Mouse (Mus musculus) right cerebral cortex, adult 2 months (tissue): ENCODE results near the gene Erf.
A peak's percentile ranks its signal among the peaks of the same experiment; 100 is the strongest.

Experiments
- DNase-seq, 2 experiments: peaks; one replicate each; pipeline ENCODE4 v3.0.0; 2021 to 2022; ENCODE audit warnings: low spot score in 2 of 2

The Erf gene

DNA sequence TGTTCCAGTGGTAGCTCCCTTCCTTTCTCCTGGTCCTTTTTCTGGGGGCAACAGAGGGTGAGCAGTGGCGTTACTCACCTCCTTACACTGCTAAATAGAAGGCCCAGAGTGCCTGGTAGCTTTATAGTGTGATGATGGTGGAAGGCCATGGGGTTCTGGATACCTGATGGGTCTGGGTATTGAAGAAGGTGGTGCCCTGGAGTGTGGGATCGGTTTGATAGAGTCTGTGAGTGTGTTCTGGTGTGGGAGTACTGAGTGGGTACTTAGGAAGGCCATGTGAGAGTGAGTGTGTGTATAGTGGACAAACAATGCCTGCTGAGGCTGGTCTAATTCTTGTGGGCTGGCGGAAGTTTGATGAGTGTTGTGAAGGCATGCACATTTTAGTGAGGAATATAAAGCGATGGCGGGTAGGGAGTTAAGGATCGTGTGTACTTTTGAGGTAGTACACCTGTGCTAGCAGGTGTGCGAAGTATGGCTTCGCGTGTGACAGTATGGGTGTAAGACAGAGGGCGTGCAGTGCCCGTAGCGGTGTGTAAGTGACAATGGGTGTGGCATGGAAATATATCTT, 30.7 kb upstream of the Erf start:
- no peak for DNase-seq

DNA sequence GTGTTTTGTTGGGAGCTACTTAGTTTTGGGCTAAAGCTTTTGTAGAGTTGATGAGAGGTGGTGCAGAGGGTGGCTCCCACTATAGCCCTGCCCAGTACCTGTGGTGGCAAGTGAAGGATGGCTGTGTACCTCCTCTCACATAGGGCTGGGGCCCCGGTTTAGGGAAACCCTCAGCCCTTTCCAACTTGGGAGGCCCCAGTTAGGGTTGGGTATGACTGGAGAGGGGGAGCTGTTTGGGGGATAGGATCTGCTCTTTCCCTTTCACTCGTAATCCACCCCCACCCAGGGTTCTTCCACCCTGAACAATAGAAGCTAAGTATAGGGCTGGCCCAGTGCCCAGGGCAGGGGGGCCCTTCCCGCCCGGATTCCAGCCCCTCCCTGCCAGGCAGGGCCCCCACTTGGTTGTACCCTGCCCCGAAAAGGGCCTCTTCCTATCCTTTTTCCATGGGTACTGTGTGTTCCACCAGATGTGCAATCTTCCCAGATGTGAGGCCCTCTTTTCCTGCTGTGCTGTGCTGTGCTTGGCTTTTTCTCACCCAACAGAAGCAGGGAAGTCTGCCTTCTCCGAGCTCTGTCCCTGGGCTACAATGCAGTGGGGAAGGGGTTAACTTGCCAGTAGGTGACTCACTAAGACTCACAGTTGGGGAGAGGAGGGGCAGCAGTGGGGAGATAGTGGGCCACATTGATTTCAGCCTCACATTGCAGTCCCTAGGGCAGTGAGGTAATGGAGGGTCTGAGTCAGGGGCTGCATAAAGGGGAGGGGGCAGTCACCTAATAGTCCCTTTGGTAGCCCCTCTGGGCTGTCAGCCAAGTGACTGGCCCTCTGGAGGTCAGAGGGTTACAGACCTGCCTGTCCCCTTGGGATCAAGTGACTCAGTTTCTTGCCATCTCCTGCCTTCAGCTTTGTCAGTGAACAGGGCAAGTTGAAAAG, 29.6 kb upstream of the Erf start:
- peak in 1 of 2 experiments; percentile 50 for DNase-seq

DNA sequence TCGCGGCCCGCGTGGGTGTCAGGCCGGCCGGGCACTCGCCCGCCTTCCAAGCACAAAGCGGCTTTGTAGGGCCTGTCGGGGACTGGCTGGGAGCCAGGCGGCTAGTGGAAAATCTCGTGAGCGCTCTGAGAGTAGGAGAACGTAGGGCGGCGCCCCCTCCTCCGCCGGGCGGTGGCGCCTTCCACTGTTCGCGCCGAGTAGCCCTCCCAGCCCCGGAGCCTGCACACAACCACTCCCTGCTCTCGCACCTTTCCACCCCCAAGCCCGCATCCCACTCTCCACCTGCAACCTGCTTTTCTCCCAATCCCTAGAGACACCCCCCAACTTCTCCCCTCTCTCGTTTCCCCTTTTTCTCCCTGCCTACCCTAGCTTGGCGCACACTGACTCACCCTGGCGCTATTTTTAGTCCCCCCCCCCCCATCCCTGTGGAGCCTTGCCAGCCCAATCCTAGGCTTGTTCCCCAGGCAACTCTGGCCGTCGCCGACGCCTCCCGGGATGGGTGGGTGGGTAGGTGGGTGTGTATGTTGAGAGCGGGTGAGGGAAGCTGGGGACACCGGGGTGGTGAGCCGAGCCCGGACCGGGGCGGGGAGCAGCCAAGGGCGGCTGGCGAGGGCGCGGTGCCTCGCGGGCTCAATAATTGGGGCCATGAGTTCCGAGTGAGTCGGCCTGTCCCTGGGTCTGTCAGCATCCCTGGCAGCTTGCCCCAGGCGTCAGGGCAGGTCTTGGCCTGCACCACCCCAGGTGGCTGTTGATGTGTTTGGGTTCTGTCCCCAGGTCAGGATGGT, 28.7 kb upstream of the Erf start:
- DNase-seq: peak; percentile 90 to 93

DNA sequence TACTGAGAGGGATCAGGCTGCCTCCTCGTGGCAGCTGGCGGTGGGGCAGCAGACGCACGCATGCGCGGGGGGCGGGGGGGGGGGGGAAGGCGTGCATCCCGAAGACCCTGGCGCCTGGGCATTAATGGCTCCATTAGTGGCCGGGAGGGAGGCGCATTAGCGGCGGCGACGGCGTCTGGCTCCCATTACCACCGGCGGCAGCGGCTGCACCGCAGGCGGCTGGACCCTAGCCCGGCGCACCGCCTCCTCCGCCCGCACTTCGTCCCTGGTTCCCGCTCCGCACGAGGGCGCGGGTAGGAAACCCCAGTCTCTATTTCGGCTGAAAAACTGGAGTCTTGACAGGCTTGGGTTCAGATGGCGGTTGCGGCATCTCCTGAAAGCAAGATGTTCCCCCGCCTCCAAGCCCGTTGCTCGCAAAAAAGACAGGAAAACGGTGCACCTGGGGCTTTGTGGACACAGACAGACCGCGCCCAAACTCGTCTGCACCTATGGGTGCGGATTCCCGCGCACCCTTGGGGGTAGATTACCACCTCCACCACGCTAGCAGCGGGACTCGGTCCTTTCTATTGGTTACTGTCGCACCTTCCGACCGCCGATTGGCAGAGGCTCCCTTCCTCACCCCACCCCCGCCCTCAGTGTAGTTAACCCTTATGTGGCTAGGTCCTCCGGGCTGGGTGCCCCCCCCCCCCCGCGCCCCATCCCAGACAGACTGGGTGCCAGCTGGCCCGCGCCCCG, 27.9 kb upstream of the Erf start:
- DNase-seq: peak; percentile 82 to 84

DNA sequence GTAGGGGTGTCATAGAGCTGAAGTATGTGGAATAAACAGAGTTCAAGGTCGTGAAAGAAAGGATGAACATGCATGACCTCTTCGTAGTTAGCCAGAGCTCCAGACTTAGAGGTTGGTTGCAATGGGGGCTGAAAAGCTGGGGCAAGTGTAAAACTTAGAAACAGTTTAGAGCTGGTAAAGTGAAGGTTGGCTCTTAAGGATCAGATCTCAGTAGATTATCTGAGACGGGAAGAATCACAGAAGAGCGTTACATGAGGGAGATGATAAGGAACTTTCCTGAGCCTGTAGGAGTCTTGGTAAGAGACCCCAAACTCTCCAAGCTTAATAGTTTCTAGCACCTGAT, 27.4 kb upstream of the Erf start:
- no peak for DNase-seq

DNA sequence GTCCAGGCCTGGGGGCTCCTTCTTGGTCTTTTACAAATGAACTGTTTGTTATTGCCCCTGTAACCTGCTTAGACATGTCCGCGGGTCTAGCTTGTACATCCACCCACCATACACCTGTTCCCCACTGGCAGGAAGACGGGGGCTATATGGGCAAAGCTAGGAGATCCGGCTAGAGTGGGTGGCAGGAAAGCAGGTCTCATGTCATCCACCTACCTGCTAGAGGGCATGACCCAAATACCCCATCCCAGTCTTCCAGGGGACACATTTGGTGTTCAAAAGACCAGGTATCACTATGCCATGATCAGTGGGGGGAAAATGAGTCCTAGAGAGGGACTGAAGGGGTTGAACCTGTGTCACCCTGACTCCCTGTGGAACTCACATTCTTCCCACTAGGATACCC, 26.8 kb upstream of the Erf start:
- DNase-seq: no peak

DNA sequence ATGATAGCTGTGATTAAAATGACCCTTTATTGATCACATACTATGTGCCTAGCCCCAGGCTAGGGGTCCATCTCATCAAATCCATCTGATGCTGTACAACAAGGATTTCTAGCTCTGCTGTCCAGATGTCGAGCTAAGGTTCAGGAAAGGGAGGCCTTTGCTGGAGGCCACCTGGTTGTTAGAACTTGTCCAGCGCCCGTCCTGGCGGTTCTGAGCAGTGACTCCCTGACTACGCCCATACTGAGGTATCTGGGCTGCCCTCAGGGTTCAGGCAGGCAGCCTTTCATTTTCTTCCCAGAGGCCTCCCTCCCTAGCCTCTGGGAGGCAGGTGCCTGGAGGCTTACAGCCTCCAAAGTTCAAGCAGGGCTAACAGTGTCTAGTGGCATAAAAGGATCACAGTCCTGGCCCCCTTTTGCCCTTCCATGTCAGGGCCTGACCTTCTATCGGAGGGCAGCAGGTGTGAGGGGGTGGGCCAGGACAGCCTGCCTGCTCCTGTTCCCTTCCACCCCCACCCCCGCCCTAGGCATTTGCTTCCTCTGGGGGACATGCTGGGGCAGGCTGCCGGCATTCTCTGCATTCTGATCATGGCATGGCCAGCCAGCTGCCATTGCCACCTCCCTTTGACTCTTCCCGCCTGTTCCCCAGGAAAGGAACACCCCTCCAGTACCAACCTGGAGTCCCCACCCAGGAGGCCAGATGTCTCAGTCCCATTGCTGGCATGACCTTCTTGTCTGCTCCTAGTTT, 25.2 kb upstream of the Erf start:
- no peak for DNase-seq

DNA sequence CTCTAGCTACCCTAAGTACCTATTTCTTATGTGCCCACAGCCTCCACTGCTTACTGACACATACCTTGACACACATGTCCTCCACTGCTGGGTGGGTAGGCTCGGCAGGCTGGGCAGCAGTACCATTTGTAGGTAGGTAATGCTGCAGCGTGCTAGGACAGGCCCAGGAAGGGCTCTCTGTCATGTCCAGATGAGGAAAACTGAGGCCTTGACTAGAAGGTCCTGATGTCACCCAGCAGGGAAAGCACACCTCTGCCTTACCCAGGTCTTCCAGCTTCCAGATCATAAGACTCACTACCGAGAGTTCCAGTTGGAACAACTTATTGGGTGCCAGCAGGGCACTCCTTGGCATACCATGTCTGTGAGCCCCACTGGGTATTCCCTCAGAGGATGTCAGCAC, 24.4 kb upstream of the Erf start:
- DNase-seq: no peak

DNA sequence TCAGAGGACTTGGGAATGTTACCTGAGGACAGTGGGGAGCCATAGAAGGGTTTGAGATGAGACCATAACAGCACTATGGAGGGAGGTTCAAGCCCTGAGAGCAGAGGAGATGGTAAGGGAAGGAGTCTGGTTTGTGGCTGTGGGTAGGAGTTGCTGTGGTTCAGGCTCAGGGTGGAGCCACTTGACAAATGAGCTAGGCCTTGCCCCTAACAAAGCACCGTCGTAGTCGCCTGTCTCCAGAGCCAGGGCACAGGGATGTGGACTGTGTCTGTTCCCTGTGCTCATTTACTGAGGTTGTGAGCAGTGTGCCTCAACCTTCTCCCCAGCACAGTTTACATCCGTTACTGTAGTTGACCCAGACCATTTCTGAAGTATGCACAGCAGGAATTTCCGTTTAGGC, 24.0 kb upstream of the Erf start:
- no peak for DNase-seq

DNA sequence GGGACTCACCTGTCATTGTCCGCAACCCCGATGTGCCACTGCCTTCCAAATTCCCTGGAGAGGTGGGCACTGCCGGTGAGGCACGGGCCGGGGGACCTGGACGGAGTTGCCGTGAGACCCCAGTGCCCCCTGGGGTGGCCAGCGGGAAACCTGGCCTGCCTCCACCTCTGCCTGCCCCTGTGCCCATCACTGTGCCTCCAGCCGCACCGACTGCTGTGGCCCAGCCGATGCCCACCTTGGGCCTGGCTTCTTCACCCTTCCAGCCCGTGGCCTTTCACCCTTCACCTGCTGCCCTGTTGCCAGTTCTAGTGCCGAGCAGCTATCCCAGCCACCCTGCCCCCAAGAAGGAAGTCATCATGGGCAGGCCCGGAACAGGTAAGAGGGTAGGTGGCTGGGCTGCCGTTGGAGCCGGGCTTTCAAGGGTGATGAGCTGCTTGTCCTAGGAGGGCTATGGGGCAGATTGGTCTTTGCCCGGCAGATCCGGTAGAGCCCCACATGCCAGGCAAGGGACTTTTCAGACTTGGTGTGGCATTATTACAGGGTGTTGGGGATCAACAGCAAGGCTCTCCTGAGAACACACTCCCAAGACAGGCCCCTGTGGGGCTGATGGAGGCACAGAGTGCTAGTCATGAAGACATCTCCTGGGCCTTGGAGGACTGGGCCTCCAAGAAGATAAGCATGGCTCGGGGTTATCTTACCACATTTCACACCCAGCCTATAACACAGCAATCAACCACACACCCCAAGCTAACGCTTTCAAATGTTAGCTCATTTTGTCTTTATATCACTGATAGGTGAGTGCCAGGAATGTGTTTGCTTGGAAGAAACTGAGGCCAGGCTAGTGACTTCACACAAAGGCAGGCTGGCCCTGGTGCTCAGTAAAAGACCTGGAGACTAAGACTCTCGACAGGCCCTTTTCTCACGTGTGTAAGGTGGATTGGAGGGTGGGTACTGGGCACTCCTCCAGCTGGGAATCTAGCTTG, 23.0 kb upstream of the Erf start:
- DNase-seq: no peak

DNA sequence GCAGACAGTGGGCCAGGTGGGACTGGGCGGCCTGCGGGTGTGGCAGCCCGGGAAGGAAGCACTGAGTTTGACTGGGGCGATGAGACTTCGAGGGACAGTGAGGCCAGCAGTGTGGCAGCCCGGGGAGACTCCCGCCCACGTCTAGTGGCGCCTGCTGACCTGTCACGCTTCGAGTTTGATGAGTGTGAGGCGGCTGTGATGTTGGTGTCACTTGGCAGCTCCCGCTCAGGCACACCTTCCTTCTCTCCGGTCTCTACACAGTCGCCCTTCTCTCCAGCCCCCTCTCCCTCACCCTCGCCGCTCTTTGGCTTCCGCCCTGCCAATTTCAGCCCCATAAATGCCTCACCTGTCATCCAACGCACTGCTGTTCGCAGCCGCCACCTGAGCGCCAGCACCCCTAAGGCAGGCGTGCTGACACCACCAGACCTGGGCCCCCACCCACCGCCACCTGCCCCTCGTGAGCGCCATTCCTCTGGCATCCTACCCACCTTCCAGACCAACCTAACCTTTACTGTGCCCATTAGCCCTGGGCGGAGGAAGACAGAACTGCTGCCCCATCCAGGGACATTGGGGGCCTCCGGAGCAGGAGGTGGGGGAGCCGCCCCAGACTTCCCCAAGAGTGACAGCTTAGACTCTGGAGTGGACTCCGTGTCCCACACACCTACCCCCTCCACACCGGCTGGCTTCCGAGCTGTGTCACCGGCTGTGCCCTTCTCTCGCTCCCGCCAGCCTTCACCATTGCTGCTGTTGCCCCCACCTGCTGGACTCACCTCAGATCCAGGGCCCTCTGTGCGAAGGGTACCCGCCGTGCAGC, 22.1 kb upstream of the Erf start:
- no peak for DNase-seq

DNA sequence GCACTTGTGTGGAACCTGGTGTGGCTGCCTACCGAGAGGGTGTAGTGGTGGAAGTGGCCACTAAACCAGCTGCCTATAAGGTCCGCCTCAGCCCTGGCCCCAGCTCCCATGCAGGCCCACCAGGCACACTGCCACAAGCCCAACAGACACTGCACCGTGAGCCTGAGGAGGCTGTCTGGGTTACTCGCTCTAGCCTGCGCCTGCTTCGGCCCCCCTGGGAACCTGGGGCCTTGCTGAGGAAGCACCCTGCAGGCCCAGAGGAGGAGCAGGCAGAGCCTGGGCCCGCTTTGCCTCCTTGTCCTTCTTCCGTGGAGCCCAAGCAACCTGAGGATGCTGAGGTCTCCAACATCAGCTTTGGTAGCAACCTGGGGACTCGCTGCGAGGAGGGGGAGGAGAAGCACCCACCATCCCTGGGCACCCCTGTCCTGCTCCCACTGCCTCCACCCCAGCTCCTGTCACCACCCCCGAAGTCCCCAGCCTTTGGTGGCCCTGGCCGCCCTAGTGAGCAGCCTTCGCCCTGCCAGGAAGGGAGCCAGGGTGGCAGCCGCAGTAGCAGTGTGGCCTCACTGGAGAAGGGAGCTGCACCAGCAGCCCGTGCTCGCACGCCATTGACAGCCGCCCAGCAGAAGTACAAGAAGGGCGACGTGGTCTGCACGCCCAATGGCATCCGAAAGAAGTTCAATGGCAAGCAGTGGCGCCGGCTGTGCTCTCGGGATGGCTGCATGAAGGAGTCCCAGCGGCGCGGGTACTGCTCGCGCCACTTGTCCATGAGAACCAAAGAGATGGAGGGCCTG, 21.3 kb upstream of the Erf start:
- DNase-seq: no peak

DNA sequence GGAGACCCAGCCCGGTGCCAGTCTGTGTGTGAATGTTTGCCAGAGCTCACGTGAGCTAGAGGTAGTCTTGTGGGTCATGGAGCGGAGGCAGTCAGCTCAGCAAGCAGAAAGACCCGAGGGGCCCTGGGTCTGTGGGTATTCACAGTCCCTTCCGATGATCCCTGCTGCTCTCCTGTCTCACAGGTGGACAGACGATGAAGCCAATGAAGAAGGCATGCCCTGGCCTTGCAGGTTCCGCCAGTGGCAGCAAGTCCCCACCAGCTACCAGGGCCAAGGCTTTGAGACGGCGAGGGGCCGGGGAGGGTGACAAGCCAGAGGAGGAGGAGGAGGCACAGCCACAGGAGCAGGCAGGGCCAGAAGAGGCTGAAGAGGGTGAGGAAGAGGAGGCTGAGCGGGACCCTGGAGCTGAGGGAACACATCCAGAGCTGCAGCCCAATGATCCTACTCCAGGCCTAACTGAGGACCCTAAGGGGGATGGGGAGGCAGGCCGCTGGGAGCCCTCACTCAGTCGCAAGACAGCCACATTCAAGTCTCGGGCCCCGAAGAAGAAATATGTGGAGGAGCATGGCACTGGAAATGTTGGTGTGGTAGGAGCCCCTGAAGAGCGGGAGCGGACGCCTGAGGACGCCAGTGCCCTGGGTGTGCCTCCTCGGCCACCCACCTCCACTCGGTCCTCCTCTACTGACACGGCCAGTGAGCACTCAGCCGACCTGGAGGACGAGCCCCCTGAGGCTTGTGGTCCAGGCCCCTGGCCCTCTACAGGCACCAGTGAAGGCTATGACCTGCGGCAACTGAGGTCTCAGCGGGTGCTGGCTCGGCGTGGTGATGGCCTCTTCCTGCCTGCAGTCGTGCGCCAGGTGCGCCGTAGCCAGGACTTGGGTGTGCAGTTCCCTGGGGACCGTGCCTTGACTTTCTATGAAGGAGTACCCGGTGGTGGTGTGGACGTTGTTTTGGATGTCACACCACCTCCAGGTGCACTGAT, 20.4 kb upstream of the Erf start:
- DNase-seq: no peak

DNA sequence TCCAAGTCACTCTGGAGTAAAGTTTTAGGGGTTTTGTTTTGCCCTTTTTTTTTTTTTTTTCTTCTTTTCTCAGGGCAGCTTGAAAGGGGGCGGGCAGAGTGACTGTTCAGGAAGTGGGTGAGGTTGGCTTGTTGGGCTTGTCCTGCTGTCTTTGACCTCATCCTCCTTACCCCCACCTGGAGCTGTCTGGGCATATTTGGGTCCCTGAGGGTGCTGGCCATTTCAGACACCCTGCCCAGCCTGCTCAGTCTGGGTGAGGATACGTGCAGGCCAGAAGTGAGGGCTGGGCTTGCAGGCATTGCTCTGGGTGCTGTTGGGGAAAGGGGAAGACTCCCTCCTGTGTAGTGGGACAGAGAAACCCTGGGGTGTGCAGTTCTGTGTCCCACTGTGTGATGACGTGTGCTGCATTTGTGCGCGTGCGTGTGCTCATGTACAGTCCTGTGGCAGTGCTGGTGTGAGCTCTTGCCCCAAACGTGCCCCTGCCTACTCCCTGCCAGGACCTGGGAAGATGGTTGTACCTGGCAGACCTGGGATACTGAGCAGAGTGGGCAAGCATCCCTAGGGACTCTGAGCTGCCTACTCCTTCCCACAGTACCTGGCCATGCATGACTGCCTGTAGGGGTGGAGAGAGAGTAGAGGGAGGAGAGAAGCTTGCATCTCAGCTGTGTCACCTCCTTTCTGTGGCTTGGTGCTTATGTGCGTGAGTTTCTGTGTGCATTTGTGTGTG, 19.1 kb upstream of the Erf start:
- DNase-seq: no peak

DNA sequence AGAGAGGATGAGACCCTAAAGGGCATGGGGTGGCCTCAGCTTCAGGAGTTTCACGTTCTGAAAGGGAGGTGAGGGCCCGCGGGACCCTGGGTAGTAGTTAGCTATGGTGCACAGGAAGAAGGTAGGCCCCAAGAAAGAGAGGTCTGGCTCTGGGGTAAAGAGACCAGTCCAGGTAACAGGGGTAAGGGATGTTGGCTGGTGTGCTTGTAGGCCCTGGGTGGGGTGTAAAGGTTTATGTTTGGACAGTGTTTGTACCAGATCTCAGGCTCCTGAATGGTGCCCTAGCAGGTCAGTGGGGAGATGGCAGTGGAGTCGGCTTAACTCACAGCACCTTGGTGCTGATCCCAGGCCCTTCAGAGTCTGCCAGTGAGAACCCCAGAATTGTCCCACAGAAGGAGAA, 18.5 kb upstream of the Erf start:
- DNase-seq: no peak

DNA sequence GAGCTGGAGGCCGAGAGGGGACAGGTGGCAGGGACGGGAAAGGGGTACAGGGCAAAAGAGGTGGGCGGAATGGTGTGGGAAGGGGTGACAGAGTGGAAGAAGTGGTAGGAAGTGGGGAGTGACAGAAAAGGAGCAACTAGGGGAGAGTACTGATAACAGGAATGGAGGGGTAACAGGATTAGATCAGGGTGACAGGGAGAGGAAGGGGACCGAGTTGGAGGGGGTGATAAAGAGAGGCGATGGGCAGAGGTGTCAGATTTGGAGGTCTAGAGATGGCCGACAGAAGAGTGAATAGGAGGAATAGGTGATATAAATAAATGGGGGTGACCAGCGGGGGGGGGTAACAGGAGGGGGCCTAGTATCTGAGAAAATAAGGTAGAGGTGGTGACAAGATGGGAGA, 18.0 kb upstream of the Erf start:
- DNase-seq: no peak
